Mouse (Mus musculus): Measurements from ENCODE around the gene Pik3r1.

Pik3r1 gene

DNA sequence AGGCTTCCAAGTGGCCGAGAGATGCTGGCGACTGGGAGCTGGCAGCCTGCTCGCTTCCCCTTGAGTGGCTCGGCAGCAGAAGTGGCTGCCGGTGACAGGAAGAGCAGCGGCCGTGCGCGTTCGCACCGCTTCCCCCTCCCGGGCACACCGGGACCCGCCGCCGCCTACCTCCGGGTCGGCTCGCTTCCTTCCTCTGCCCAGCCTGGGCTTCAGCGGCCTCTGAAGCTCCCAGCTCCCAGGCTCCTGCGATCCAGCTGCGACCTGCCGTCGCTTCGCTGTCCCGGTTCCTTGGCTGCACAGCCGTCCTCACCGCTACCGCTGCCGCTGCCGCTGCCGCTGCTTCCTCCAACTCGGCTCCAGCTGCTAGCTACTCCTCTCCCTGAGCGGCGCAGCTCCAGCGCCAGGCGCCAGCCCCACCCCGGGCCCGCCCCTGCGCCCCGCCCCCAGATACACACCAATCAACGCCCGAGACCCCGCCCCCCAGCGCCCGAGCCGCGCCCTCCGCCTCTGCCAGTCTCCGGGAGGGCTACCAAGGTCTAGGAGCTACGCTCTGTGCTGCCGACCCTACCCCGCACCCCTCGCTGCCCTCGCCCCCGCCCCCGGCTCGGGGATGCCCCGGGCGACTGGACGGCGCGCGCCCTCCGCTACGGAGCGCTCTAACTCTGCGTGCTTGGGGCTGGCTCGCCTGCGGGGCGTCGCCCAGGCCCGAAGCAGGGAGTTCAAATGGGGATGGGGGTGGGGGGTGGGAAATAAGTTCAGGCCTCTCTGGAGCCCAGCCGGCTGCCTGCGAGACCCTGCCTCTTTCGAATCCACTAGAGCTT is at the start of gene Pik3r1:
Gene Pik3r1, minus strand, starts transcription at position 409 of the 821 bp plus-strand sequence.
- no peak for TF ChIP-seq GATA4 (IDR thresholded peaks at IDR 0.05; ENCODE audit: insufficient replicate concordance, low read length)

- no peak for TF ChIP-seq GATA4 (IDR thresholded peaks at IDR 0.05; ENCODE audit: insufficient replicate concordance, low read length)
Measured at GRCm38 (mm10) chr13:101813267-101813900, 45.4 kb upstream of the Pik3r1 start.

GRCm38 (mm10) chr13:101812341-101812740 is 44.3 kb upstream of the Pik3r1 start:
- TF ChIP-seq GATA4 (IDR thresholded peaks at IDR 0.05; ENCODE audit: insufficient replicate concordance, low read length) = no peak

- no peak; the same call in 1 of the 2 replicates for TF ChIP-seq GATA4 (IDR thresholded peaks at IDR 0.05; ENCODE audit: insufficient replicate concordance, low read length)
Measured at GRCm38 (mm10) chr13:101811882-101812281, 43.9 kb upstream of the Pik3r1 start.

DNA sequence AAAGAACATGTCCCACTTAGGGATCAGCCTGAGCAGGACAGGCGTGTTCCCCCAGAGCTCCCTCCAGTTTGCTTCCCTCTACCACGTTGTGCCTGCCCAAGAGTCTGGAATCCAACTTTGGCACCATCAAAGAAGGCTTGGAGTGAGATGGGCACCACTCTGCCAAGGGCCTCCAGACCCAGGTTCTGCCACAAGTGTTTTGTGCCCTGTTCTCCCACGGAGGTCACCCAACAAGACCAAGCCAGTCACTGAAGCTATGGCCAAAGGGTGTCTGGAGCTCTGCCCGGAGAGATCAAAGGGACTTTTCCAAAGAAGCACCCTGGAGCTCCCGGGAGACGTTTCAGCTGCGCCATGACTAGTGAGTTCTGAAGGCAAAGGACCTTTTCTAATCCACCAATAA is 42.6 kb upstream of the Pik3r1 start:
- TF ChIP-seq GATA4 (IDR thresholded peaks at IDR 0.05; ENCODE audit: insufficient replicate concordance, low read length) = no peak

DNA sequence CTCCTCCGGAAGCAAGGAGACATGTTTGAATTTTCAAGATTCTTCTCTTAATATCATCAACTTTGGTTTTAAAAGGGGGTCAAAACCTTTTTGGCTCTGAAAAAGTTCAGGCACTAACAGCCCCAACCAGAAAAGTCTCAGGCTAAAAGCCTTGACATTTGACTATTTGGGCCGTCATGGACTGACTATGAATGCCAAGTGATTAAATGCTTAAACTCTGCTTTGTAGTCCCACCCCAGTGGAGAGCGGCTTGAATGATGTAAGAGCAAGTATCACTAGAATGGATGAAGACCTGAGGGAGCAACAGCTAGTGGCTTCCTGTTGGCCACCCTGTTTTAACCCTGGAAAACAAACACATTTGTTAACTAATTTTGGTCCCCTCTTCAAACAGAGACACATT is 41.8 kb upstream of the Pik3r1 start:
- TF ChIP-seq GATA4 (IDR thresholded peaks at IDR 0.05; ENCODE audit: insufficient replicate concordance, low read length) = no peak

- TF ChIP-seq GATA4 (IDR thresholded peaks at IDR 0.05; ENCODE audit: insufficient replicate concordance, low read length) = no peak
Measured at GRCm38 (mm10) chr13:101805559-101806091, 37.6 kb upstream of the Pik3r1 start.

- no peak for TF ChIP-seq GATA4 (IDR thresholded peaks at IDR 0.05; ENCODE audit: insufficient replicate concordance, low read length)
Measured at GRCm38 (mm10) chr13:101801372-101802186, 33.6 kb upstream of the Pik3r1 start.

GRCm38 (mm10) chr13:101800833-101801371 is 32.9 kb upstream of the Pik3r1 start:
- TF ChIP-seq GATA4 (IDR thresholded peaks at IDR 0.05; ENCODE audit: insufficient replicate concordance, low read length) = no peak

GRCm38 (mm10) chr13:101800021-101800596 is 32.1 kb upstream of the Pik3r1 start:
- TF ChIP-seq GATA4 (IDR thresholded peaks at IDR 0.05; ENCODE audit: insufficient replicate concordance, low read length) = no peak

- TF ChIP-seq GATA4 (IDR thresholded peaks at IDR 0.05; ENCODE audit: insufficient replicate concordance, low read length) = no peak
Measured at GRCm38 (mm10) chr13:101799318-101799717, 31.3 kb upstream of the Pik3r1 start.

DNA sequence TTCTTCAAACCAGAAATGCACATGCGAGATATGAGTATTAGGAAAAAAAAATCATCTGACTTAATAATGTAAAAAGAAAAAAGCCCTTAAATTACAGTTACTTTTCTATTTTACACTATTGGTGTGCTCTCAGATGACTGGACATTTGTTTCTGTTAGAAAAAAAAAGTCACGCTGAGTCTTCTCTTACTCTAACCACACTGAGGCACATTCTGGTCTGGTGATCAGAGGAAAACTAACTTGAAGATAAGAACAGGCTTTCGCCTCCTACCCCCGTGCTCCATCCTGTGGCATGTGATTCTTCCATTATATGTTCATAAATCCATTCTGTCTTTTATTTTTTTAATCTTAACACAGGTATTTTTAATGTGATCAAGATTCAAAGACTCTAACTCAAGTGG is 30.5 kb upstream of the Pik3r1 start:
- TF ChIP-seq GATA4 (IDR thresholded peaks at IDR 0.05; ENCODE audit: insufficient replicate concordance, low read length) = no peak

GRCm38 (mm10) chr13:101796983-101797382 is 29.0 kb upstream of the Pik3r1 start:
- TF ChIP-seq GATA4 (IDR thresholded peaks at IDR 0.05; ENCODE audit: insufficient replicate concordance, low read length) = no peak

- TF ChIP-seq GATA4 (IDR thresholded peaks at IDR 0.05; ENCODE audit: insufficient replicate concordance, low read length) = no peak
Measured at GRCm38 (mm10) chr13:101785705-101786104, 17.7 kb upstream of the Pik3r1 start.

All from liver, adult (tissue).